ENCODE assay signal across 14 mouse cellular contexts in the genomic region with DNA sequence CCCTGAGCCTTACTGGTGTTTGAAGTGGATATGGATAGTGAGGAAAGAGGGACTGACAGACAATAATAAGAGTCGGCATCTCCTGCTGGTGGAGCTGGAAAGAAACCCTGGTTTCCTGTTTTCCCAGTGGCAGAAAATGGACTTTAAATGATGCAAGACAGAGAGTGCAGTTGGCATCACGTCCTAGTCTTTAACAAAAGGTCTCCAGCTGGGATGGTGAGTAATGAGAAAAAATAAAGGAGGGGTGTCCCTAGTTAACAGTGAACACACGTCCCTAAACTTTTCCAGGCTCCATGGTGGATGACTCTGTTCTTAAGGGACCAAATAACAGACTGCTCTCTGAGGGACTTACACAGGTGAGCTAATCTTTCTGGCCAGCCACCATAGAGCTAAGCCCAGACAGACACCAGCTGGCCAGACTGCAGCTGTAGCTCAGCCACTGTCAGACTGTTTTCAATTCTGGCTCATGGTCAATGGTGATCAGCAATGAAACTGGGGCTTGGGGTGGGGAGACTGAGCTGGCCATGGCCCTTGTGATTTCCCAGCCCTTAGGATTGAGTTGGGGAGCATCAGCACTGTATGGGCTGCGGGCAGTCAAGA. TPM values are rescaled to one million over a fixed set of nuclear protein-coding genes. Genes with fewer than 3 reads are reported as not detected.
DNase-seq lines count a peak whose midpoint lies in the region; ATAC-seq lines count a peak whose summit lies in the region.
"Had no signal": no experiment of that assay in that cellular context is flagged by ENCODE, and none has a peak within 500 bp of the region (broad histone marks: within the 10 kb centered on the region; RNA-seq: fewer than 3 reads in every experiment).

No protein-coding gene starts in this region.

- peaks cover 96% of the 10 kb centered on the region for H3K4me1 ChIP-seq in heart, embryonic 13.5 days
- peaks cover 12% of the 10 kb centered on the region for H3K4me1 ChIP-seq in midbrain, embryonic 15.5 days

- no peak for DNase-seq in heart, postnatal 25 days (ENCODE audit: low spot score)
- peak; percentile 14 for DNase-seq in 3T3-L1 (ENCODE audit: low read depth, low spot score)
- DNase-seq in brain, adult 2 months (ENCODE audit: low read depth, low spot score) = peak; percentile 27
- no peak for DNase-seq in ovary, postnatal 36 days (ENCODE audit: low spot score)
- no peak for DNase-seq in layer of hippocampus, postnatal 36 days
- DNase-seq: cerebellum, postnatal 36 days; gastrocnemius, postnatal 25 days; kidney, adult 11 months; layer of hippocampus, adult 9-11 months; lung, postnatal 36 days had no signal

- H3K27ac ChIP-seq in heart, embryonic 13.5 days (replicated peaks) = peak overlapping the region; percentile 44
- H3K27ac ChIP-seq in midbrain, embryonic 15.5 days = 0 out of 2 replicates have a peak overlapping the region, but pooled peaks have one; percentile 21
- H3K27ac ChIP-seq: limb, embryonic 15.5 days had no signal

- intact Hi-C loops in heart, postnatal 25 days (cut with DNase I) = no loop called here

- peak overlapping the region; percentile 15; the same call in 1 of the 2 replicates for H3K9ac ChIP-seq in heart, embryonic 13.5 days
- no peak overlapping the region for H3K9ac ChIP-seq in midbrain, embryonic 15.5 days
- H3K9ac ChIP-seq: limb, embryonic 15.5 days had no signal

- H3K36me3 ChIP-seq in heart, embryonic 13.5 days = peaks cover 84% of the 10 kb centered on the region
- no peaks in the 10 kb centered on the region for H3K36me3 ChIP-seq in midbrain, embryonic 15.5 days (replicated peaks)
- H3K36me3 ChIP-seq: limb, embryonic 15.5 days had no signal

- H3K4me2 ChIP-seq in heart, embryonic 13.5 days = no peak overlapping the region
- no peak overlapping the region for H3K4me2 ChIP-seq in midbrain, embryonic 15.5 days
- H3K4me2 ChIP-seq: limb, embryonic 15.5 days had no signal

- ATAC-seq in heart, embryonic 13.5 days (ENCODE audit: extremely low read depth, insufficient number of reproducible peaks, low FRiP score, low TSS enrichment) = no peak
- ATAC-seq in midbrain, embryonic 15.5 days (replicated peaks) = peak; percentile 49

- H3K9me3 ChIP-seq in heart, embryonic 13.5 days = no peaks in the 10 kb centered on the region
- H3K9me3 ChIP-seq in midbrain, embryonic 15.5 days = no peaks in the 10 kb centered on the region
- H3K9me3 ChIP-seq: limb, embryonic 15.5 days had no signal

- no peak overlapping the region for H3K4me3 ChIP-seq in heart, embryonic 13.5 days
- H3K4me3 ChIP-seq in midbrain, embryonic 15.5 days = no peak overlapping the region
- H3K4me3 ChIP-seq: erythroblast, embryonic 14.5 days; limb, embryonic 15.5 days had no signal

- 66% methylated on average over 4 of the region's 4 CpGs for WGBS in heart, embryonic 13.5 days
- WGBS in midbrain, embryonic 15.5 days = 38% methylated on average over 4 of the region's 4 CpGs

- no peaks in the 10 kb centered on the region for H3K27me3 ChIP-seq in heart, embryonic 13.5 days (replicated peaks)
- H3K27me3 ChIP-seq in midbrain, embryonic 15.5 days (replicated peaks) = peaks cover 25% of the 10 kb centered on the region
- H3K27me3 ChIP-seq: limb, embryonic 15.5 days had no signal

RNA-seq across cellular contexts. Expression of a gene that starts 13.4 kb away (rescaled TPM):
- polyA plus RNA-seq in heart, embryonic 13.5 days (2015; fragmentation: Nextera tagmentation; extraction: Ambion mirVana) = 1,256 and 1,437 TPM in 2 replicates
- total RNA-seq in heart, postnatal 25 days (2021) = 1,000 to 10,000 TPM; 2,113 to 2,237 TPM
- 0.53 and 1.6 TPM in 2 replicates for polyA plus RNA-seq in midbrain, embryonic 15.5 days (2015; fragmentation: Nextera tagmentation; extraction: Ambion mirVana)
- total RNA-seq in layer of hippocampus, postnatal 36 days (2021) = not detected
- polyA plus RNA-seq: erythroblast, embryonic 14.5 days had no signal

RNA-seq across cellular contexts. Expression of a gene that starts 45.7 kb away (rescaled TPM):
- polyA plus RNA-seq in heart, embryonic 13.5 days (2015; fragmentation: Nextera tagmentation; extraction: Ambion mirVana) = 31.1 and 32.5 TPM in 2 replicates
- total RNA-seq in heart, postnatal 25 days (2021) = 10 to 100 TPM; 11.0 to 12.9 TPM
- polyA plus RNA-seq in midbrain, embryonic 15.5 days (2015; fragmentation: Nextera tagmentation; extraction: Ambion mirVana) = 36.5 and 38.7 TPM in 2 replicates
- 10 to 100 TPM; 21.4 to 23.4 TPM for total RNA-seq in layer of hippocampus, postnatal 36 days (2021)

RNA-seq across cellular contexts. Expression of a gene that starts 46.9 kb away (rescaled TPM):
- polyA plus RNA-seq in heart, embryonic 13.5 days (2015; fragmentation: Nextera tagmentation; extraction: Ambion mirVana) = 18.6 and 19.9 TPM in 2 replicates
- under 1 TPM; 0.75 to 0.87 TPM for total RNA-seq in heart, postnatal 25 days (2021)
- 2.3 and 2.5 TPM in 2 replicates for polyA plus RNA-seq in midbrain, embryonic 15.5 days (2015; fragmentation: Nextera tagmentation; extraction: Ambion mirVana)
- total RNA-seq in layer of hippocampus, postnatal 36 days (2021) = under 1 TPM; 0.17 to 0.30 TPM

Comparison
In these comparisons a context has a peak if more than half of its experiments do, and no peak if none do; other contexts are left out.
1. DNase-seq: peak in 3T3-L1 (single experiment) and brain, adult 2 months (single experiment); none in heart, postnatal 25 days (single experiment), ovary, postnatal 36 days (single experiment) and layer of hippocampus, postnatal 36 days (0 of 2).
2. RNA of a gene that starts 13.4 kb away (total RNA-seq): 2,113 to 2,237 TPM in heart, postnatal 25 days; not detected in layer of hippocampus, postnatal 36 days; every median in the first group is over 1,000 times any median in the second.